Comparison of ENCODE assay signal across 12 mouse cellular contexts in genomic region chr3:73709871-73710270, GRCm38 (mm10). TPM values are rescaled to one million over a fixed set of nuclear protein-coding genes. Genes with fewer than 3 reads are reported as not detected.
DNase-seq lines count a peak whose midpoint lies in the region; ATAC-seq lines count a peak whose summit lies in the region.
"Had no signal": no experiment of that assay in that cellular context is flagged by ENCODE, and none has a peak within 500 bp of the region (broad histone marks: within the 10 kb centered on the region; RNA-seq: fewer than 3 reads in every experiment).

No protein-coding gene starts in this region.

- H3K4me3 ChIP-seq in heart, embryonic 10.5 days: no peak overlapping the region
- H3K4me3 ChIP-seq in hindbrain, embryonic 16.5 days (ENCODE audit: low read length): no peak overlapping the region
- H3K4me3 ChIP-seq: heart, embryonic 13.5 days; liver, embryonic 13.5 days; myocyte had no signal

- ATAC-seq in hindbrain, embryonic 16.5 days: no peak

- no peaks in the 10 kb centered on the region for H3K27me3 ChIP-seq in heart, embryonic 10.5 days (ENCODE audit: insufficient read depth, poor library complexity, severe bottlenecking)
- no peaks in the 10 kb centered on the region for H3K27me3 ChIP-seq in hindbrain, embryonic 16.5 days (replicated peaks; ENCODE audit: control insufficient read depth, insufficient read depth, low read length)
- H3K27me3 ChIP-seq: heart, embryonic 13.5 days; liver, embryonic 13.5 days had no signal

- H3K36me3 ChIP-seq in heart, embryonic 10.5 days: no peaks in the 10 kb centered on the region
- no peaks in the 10 kb centered on the region for H3K36me3 ChIP-seq in hindbrain, embryonic 16.5 days (ENCODE audit: control insufficient read depth, insufficient read depth, low read length)
- H3K36me3 ChIP-seq: heart, embryonic 13.5 days; liver, embryonic 13.5 days had no signal

- H3K4me1 ChIP-seq in heart, embryonic 10.5 days: no peaks in the 10 kb centered on the region
- H3K4me1 ChIP-seq in hindbrain, embryonic 16.5 days (ENCODE audit: control insufficient read depth, insufficient read depth, low read depth, low read length): no peaks in the 10 kb centered on the region
- H3K4me1 ChIP-seq: heart, embryonic 13.5 days; liver, embryonic 13.5 days had no signal

- 74% methylated on average over 8 of the region's 8 CpGs for WGBS in heart, embryonic 10.5 days
- 68% methylated on average over 8 of the region's 8 CpGs for WGBS in hindbrain, embryonic 16.5 days

- peak; percentile 13 to 58 for DNase-seq in heart, adult 18-20 months
- no peak for DNase-seq in heart, embryonic 10.5 days (ENCODE audit: low spot score)
- peak; percentile 33 for DNase-seq in Muller cell, postnatal 12 days (ENCODE audit: inconsistent ontology term)
- DNase-seq in ZHBTc4 (ENCODE audit: low read depth, low spot score): peak; percentile 3
- peak; percentile 8 for DNase-seq in gastrocnemius, postnatal 25 days
- no peak for DNase-seq in testis, postnatal 14 days (ENCODE audit: low spot score)
- DNase-seq: liver, embryonic 13.5 days had no signal

- no peak overlapping the region for H3K9ac ChIP-seq in hindbrain, embryonic 16.5 days (ENCODE audit: low read depth, low read length)
- H3K9ac ChIP-seq: heart, embryonic 13.5 days; liver, embryonic 13.5 days had no signal

- no peaks in the 10 kb centered on the region for H3K9me3 ChIP-seq in heart, embryonic 10.5 days
- H3K9me3 ChIP-seq in hindbrain, embryonic 16.5 days (ENCODE audit: control insufficient read depth, low read length): no peaks in the 10 kb centered on the region
- H3K9me3 ChIP-seq: heart, embryonic 13.5 days; liver, embryonic 13.5 days had no signal

- H3K27ac ChIP-seq in heart, embryonic 10.5 days: no peak overlapping the region
- H3K27ac ChIP-seq in hindbrain, embryonic 16.5 days (ENCODE audit: low read depth, low read length): no peak overlapping the region
- H3K27ac ChIP-seq: heart, embryonic 13.5 days; liver, embryonic 13.5 days; stomach, postnatal 0 days had no signal

- no peak overlapping the region for H3K4me2 ChIP-seq in hindbrain, embryonic 16.5 days (ENCODE audit: low read length)
- H3K4me2 ChIP-seq: heart, embryonic 13.5 days; liver, embryonic 13.5 days had no signal

RNA-seq across cellular contexts. Expression of gene Bche, which starts 1.7 kb away (rescaled TPM):
- 10 to 100 TPM; 13.9 to 14.2 TPM for total RNA-seq in heart, adult 18-20 months (2021)
- polyA plus RNA-seq in heart, embryonic 10.5 days (2016; fragmentation: Nextera tagmentation; extraction: Ambion mirVana): 11.1 and 17.6 TPM in 2 replicates
- 1 to 10 TPM; 1.6 to 2.9 TPM for total RNA-seq in gastrocnemius, postnatal 25 days (2021)
- polyA plus RNA-seq in hindbrain, embryonic 16.5 days (2015; fragmentation: Nextera tagmentation; extraction: Ambion mirVana): 1.9 and 2.4 TPM in 2 replicates
- total RNA-seq: megakaryocyte-erythroid progenitor cell, adult 5-6 weeks had no signal

Comparison
In these comparisons a context has a peak if more than half of its experiments do, and no peak if none do; other contexts are left out.
1. DNase-seq: peak in heart, adult 18-20 months (2 of 2), Muller cell, postnatal 12 days (single experiment), ZHBTc4 (single experiment) and gastrocnemius, postnatal 25 days (single experiment); none in heart, embryonic 10.5 days (single experiment) and testis, postnatal 14 days (single experiment).